Mouse (Mus musculus) kidney, adult 2 months (tissue): ENCODE data around the gene Fam178b.

Experiments
- CTCF ChIP-seq: fragments of 200-500 bp; conservative IDR thresholded peaks from 2 replicates; pipeline ENCODE4 v1.5.1; 2011; ENCODE audit warnings: low read depth, mild to moderate bottlenecking, control low read depth, low read length, moderate library complexity, mixed read lengths; ENCODE audit not compliant: insufficient read depth, insufficient read length
- POLR2A ChIP-seq: fragments of 200-500 bp; IDR thresholded peaks from one replicate; pipeline ENCODE4 v1.6.1; 2011; ENCODE audit warnings: low read depth, low read length, control low read depth

DNA sequence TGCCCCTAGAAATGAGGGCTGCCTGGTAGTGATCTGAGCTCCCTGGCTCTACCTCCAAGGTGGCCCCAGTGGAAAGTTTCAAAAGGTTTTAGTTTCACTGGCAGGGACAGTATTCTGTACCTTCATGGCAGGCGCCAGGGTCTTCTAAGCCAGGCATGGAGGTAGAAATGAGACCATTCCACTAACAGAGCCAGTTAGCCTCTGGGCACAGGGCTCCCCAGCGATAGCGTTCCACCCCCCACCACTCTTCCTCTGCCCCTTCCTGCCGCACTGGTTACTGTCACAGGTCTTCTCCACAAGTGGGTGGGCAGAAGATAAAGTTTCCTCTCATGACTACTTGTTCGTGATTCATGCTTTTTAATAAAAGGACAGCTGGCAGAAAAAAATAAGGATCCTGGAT lies 123.1 kb downstream of the Fam178b start:
- TF ChIP-seq POLR2A (no peak), CTCF (no peak)
